Mouse (Mus musculus) ES-E14 (cell line): Measurements from ENCODE around the gene Zfand3.

Experiments used
- CHD2 ChIP-seq: IDR thresholded peaks from 2 replicates; pipeline ENCODE4 v1.6.1; 2014; ENCODE audit warnings: mild to moderate bottlenecking, low read depth, low read length, inconsistent platforms
- HCFC1 ChIP-seq: IDR thresholded peaks from 2 replicates; pipeline ENCODE4 v1.6.1; 2012; ENCODE audit warnings: low read length, inconsistent platforms, borderline replicate concordance; ENCODE audit not compliant: insufficient read depth
- MAFK ChIP-seq: IDR thresholded peaks from 2 replicates; pipeline ENCODE4 v1.6.1; 2014; ENCODE audit warnings: mild to moderate bottlenecking, low read depth, low read length, inconsistent platforms; ENCODE audit not compliant: insufficient read depth
- ZC3H11A ChIP-seq: IDR thresholded peaks from 2 replicates; pipeline ENCODE4 v1.6.1; 2012; ENCODE audit warnings: low read depth, mild to moderate bottlenecking, inconsistent platforms, low read length, borderline replicate concordance
- ZNF384 ChIP-seq: IDR thresholded peaks from 2 replicates; pipeline ENCODE4 v1.6.1; 2012; ENCODE audit warnings: low read depth, low read length, inconsistent platforms

DNA sequence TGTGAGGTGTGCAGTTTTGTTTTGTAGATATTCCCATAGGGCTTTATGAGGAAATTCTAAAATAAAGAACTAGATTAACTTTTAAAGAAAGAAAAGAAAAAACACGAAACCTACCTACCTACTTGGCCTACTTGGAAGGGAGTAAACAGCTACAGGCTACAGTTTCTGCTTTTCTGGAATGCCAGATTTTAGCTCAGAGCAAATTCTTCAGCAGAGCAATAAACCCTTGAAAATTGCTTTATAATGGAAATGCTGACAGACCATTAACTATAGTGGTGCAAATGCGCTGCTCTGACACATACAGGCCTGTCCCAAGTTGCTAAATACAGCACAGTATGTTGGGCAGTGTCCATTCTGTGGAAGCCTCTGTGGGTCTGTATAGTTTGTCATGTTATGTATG, 40.6 kb downstream of the Zfand3 start:
- no peak for TF ChIP-seq ZC3H11A
- TF ChIP-seq HCFC1, result no peak
- no peak for TF ChIP-seq MAFK
- TF ChIP-seq ZNF384, result no peak
- TF ChIP-seq CHD2, result no peak
